Mouse (Mus musculus): Measurements from ENCODE around the gene Bax. TPM values are rescaled to one million over a fixed set of nuclear protein-coding genes. Genes with fewer than 3 reads are reported as not detected.
A peak's percentile ranks its signal among the peaks of the same experiment; 100 is the strongest.

The Bax gene
- polyA plus RNA-seq (2015; fragmentation: Nextera tagmentation; extraction: Ambion mirVana), result 226 and 242 TPM in 2 replicates

- H3K9me3 ChIP-seq (ENCODE audit: control insufficient read depth, low read length), result no peaks in the 10 kb centered on the region
- peak; percentile 66 for ATAC-seq
- peaks cover 17% of the 10 kb centered on the region for H3K4me1 ChIP-seq (ENCODE audit: control insufficient read depth, insufficient read depth, low read depth, low read length)
- peaks cover 4% of the 10 kb centered on the region for H3K36me3 ChIP-seq (ENCODE audit: control insufficient read depth, insufficient read depth, low read length)
- peak within 1 kb of the TSS; percentile 81 for H3K27ac ChIP-seq (ENCODE audit: low read depth, low read length)
- no peaks in the 10 kb centered on the region for H3K27me3 ChIP-seq (replicated peaks; ENCODE audit: control insufficient read depth, insufficient read depth, low read length)
- H3K4me3 ChIP-seq (ENCODE audit: low read length), result peak within 1 kb of the TSS; percentile 80
- WGBS, result under 1% methylated on average over 39 of the region's 58 CpGs
- peak within 1 kb of the TSS; percentile 92 for H3K4me2 ChIP-seq (ENCODE audit: low read length)
- H3K9ac ChIP-seq (ENCODE audit: low read depth, low read length), result peak within 1 kb of the TSS; percentile 90
Observed at GRCm38 (mm10) chr7:45466283-45467089, at the start of gene Bax. TSS of gene Bax (minus strand) at chr7:45466898.

GRCm38 (mm10) chr7:45515436-45515835 is 48.7 kb upstream of the Bax start:
- Histone ChIP-seq H3K9me3 (ENCODE audit: control insufficient read depth, low read length) (no peaks in the 10 kb centered on the region), H3K9ac (ENCODE audit: low read depth, low read length) (no peak overlapping the region), H3K4me3 (ENCODE audit: low read length) (no peak overlapping the region), H3K4me2 (ENCODE audit: low read length) (no peak overlapping the region), H3K4me1 (ENCODE audit: control insufficient read depth, insufficient read depth, low read depth, low read length) (no peaks in the 10 kb centered on the region), H3K27ac (ENCODE audit: low read depth, low read length) (no peak overlapping the region), H3K27me3 (replicated peaks; ENCODE audit: control insufficient read depth, insufficient read depth, low read length) (no peaks in the 10 kb centered on the region), H3K36me3 (ENCODE audit: control insufficient read depth, insufficient read depth, low read length) (no peaks in the 10 kb centered on the region)
- no peak for ATAC-seq
- WGBS, result 23% methylated on average over 16 of the region's 16 CpGs

- no peaks in the 10 kb centered on the region for H3K27me3 ChIP-seq (replicated peaks; ENCODE audit: control insufficient read depth, insufficient read depth, low read length)
- no peak overlapping the region for H3K9ac ChIP-seq (ENCODE audit: low read depth, low read length)
- H3K4me1 ChIP-seq (ENCODE audit: control insufficient read depth, insufficient read depth, low read depth, low read length), result peaks cover 3% of the 10 kb centered on the region
- no peak for ATAC-seq
- no peaks in the 10 kb centered on the region for H3K36me3 ChIP-seq (ENCODE audit: control insufficient read depth, insufficient read depth, low read length)
- no peak overlapping the region for H3K4me2 ChIP-seq (ENCODE audit: low read length)
- 86% methylated on average over 7 of the region's 7 CpGs for WGBS
- no peak overlapping the region for H3K4me3 ChIP-seq (ENCODE audit: low read length)
- H3K9me3 ChIP-seq (ENCODE audit: control insufficient read depth, low read length), result no peaks in the 10 kb centered on the region
- no peak overlapping the region for H3K27ac ChIP-seq (ENCODE audit: low read depth, low read length)
Observed at GRCm38 (mm10) chr7:45514411-45514810, 47.7 kb upstream of the Bax start.

- peaks cover 4% of the 10 kb centered on the region; the same call in 1 of the 2 replicates for H3K36me3 ChIP-seq (ENCODE audit: control insufficient read depth, insufficient read depth, low read length)
- peak within 1 kb of the TSS; percentile 96 for H3K4me2 ChIP-seq (ENCODE audit: low read length)
- H3K4me1 ChIP-seq (ENCODE audit: control insufficient read depth, insufficient read depth, low read depth, low read length), result peaks cover 15% of the 10 kb centered on the region
- peak within 1 kb of the TSS; percentile 89 for H3K27ac ChIP-seq (ENCODE audit: low read depth, low read length)
- ATAC-seq, result peak; percentile 93
- no peaks in the 10 kb centered on the region for H3K27me3 ChIP-seq (replicated peaks; ENCODE audit: control insufficient read depth, insufficient read depth, low read length)
- peak within 1 kb of the TSS; percentile 87 for H3K9ac ChIP-seq (ENCODE audit: low read depth, low read length)
- H3K4me3 ChIP-seq (ENCODE audit: low read length), result peak within 1 kb of the TSS; percentile 84
- under 1% methylated on average over 44 of the region's 44 CpGs for WGBS
- H3K9me3 ChIP-seq (ENCODE audit: control insufficient read depth, low read length), result no peaks in the 10 kb centered on the region
Observed at GRCm38 (mm10) chr7:45509912-45510787, 43.5 kb upstream of the Bax start, which contains the start of gene Nucb1. TSS of gene Nucb1 (minus strand) at chr7:45510406.

GRCm38 (mm10) chr7:45509181-45509882 is 42.6 kb upstream of the Bax start:
- peak; percentile 20 for ATAC-seq
- H3K4me1 ChIP-seq (ENCODE audit: control insufficient read depth, insufficient read depth, low read depth, low read length), result peaks cover 15% of the 10 kb centered on the region
- H3K27me3 ChIP-seq (replicated peaks; ENCODE audit: control insufficient read depth, insufficient read depth, low read length), result no peaks in the 10 kb centered on the region
- peak overlapping the region; percentile 96 for H3K4me2 ChIP-seq (ENCODE audit: low read length)
- H3K36me3 ChIP-seq (ENCODE audit: control insufficient read depth, insufficient read depth, low read length), result peaks cover 4% of the 10 kb centered on the region; the same call in 1 of the 2 replicates
- peak overlapping the region; percentile 87 for H3K9ac ChIP-seq (ENCODE audit: low read depth, low read length)
- H3K9me3 ChIP-seq (ENCODE audit: control insufficient read depth, low read length), result no peaks in the 10 kb centered on the region
- H3K4me3 ChIP-seq (ENCODE audit: low read length), result peak overlapping the region; percentile 84
- H3K27ac ChIP-seq (ENCODE audit: low read depth, low read length), result peak overlapping the region; percentile 89
- 37% methylated on average over 19 of the region's 19 CpGs for WGBS

- Histone ChIP-seq H3K9me3 (ENCODE audit: control insufficient read depth, low read length) (no peaks in the 10 kb centered on the region), H3K36me3 (ENCODE audit: control insufficient read depth, insufficient read depth, low read length) (peaks cover 4% of the 10 kb centered on the region; the same call in 1 of the 2 replicates), H3K27ac (ENCODE audit: low read depth, low read length) (no peak overlapping the region), H3K4me3 (ENCODE audit: low read length) (no peak overlapping the region), H3K4me2 (ENCODE audit: low read length) (peak overlapping the region; percentile 96), H3K4me1 (ENCODE audit: control insufficient read depth, insufficient read depth, low read depth, low read length) (peaks cover 15% of the 10 kb centered on the region), H3K9ac (ENCODE audit: low read depth, low read length) (peak overlapping the region; percentile 41; the same call in 1 of the 2 replicates), H3K27me3 (replicated peaks; ENCODE audit: control insufficient read depth, insufficient read depth, low read length) (no peaks in the 10 kb centered on the region)
- ATAC-seq, result no peak
- WGBS, result 78% methylated on average over 6 of the region's 6 CpGs
Observed at GRCm38 (mm10) chr7:45508561-45508960, 41.9 kb upstream of the Bax start.

- WGBS, result 93% methylated on average over 6 of the region's 6 CpGs
- H3K9ac ChIP-seq (ENCODE audit: low read depth, low read length), result no peak overlapping the region
Observed at GRCm38 (mm10) chr7:45507583-45507982, 40.9 kb upstream of the Bax start.

GRCm38 (mm10) chr7:45498427-45498826 is 31.7 kb upstream of the Bax start:
- 94% methylated on average over 6 of the region's 6 CpGs for WGBS
- H3K27me3 ChIP-seq (replicated peaks; ENCODE audit: control insufficient read depth, insufficient read depth, low read length), result no peaks in the 10 kb centered on the region
- no peak overlapping the region for H3K9ac ChIP-seq (ENCODE audit: low read depth, low read length)
- H3K4me1 ChIP-seq (ENCODE audit: control insufficient read depth, insufficient read depth, low read depth, low read length), result no peaks in the 10 kb centered on the region
- no peak overlapping the region for H3K27ac ChIP-seq (ENCODE audit: low read depth, low read length)
- ATAC-seq, result no peak
- H3K36me3 ChIP-seq (ENCODE audit: control insufficient read depth, insufficient read depth, low read length), result peaks cover 31% of the 10 kb centered on the region
- H3K4me2 ChIP-seq (ENCODE audit: low read length), result no peak overlapping the region
- no peaks in the 10 kb centered on the region for H3K9me3 ChIP-seq (ENCODE audit: control insufficient read depth, low read length)
- no peak overlapping the region for H3K4me3 ChIP-seq (ENCODE audit: low read length)

More at GRCm38 (mm10) chr7:45507583-45507982, 40.9 kb upstream of the Bax start:
- no peaks in the 10 kb centered on the region for H3K9me3 ChIP-seq (ENCODE audit: control insufficient read depth, low read length)
- H3K36me3 ChIP-seq (ENCODE audit: control insufficient read depth, insufficient read depth, low read length), result peaks cover 4% of the 10 kb centered on the region; the same call in 1 of the 2 replicates
- no peak overlapping the region for H3K4me2 ChIP-seq (ENCODE audit: low read length)
- H3K27ac ChIP-seq (ENCODE audit: low read depth, low read length), result no peak overlapping the region
- ATAC-seq, result no peak
- no peak overlapping the region for H3K4me3 ChIP-seq (ENCODE audit: low read length)
- peaks cover 15% of the 10 kb centered on the region for H3K4me1 ChIP-seq (ENCODE audit: control insufficient read depth, insufficient read depth, low read depth, low read length)
- no peaks in the 10 kb centered on the region for H3K27me3 ChIP-seq (replicated peaks; ENCODE audit: control insufficient read depth, insufficient read depth, low read length)

Measured in hindbrain, embryonic 16.5 days (tissue).